In genomic region chr5:9042721-9043416, GRCm38 (mm10) we compare ENCODE assay signal across 18 mouse cellular contexts. TPM values are rescaled to one million over a fixed set of nuclear protein-coding genes. Genes with fewer than 3 reads are reported as not detected.
A peak's percentile ranks its signal among the peaks of the same experiment; 100 is the strongest.
DNase-seq lines count a peak whose midpoint lies in the region; ATAC-seq and TF ChIP-seq lines count a peak whose summit lies in the region.
"Had no signal": no experiment of that assay in that cellular context is flagged by ENCODE, and none has a peak within 500 bp of the region (broad histone marks: within the 10 kb centered on the region; RNA-seq: fewer than 3 reads in every experiment).

No protein-coding gene starts in this region.

- no peaks in the 10 kb centered on the region for H3K79me2 ChIP-seq in liver, adult 2 months (ENCODE audit: control insufficient read depth, insufficient read depth, low read length)

- no peaks in the 10 kb centered on the region for H3K9me3 ChIP-seq in liver, postnatal 0 days (ENCODE audit: low read length)
- H3K9me3 ChIP-seq in forebrain, embryonic 11.5 days (ENCODE audit: control insufficient read depth, low read length), result no peaks in the 10 kb centered on the region
- H3K9me3 ChIP-seq in hindbrain, embryonic 16.5 days (ENCODE audit: control insufficient read depth, low read length), result no peaks in the 10 kb centered on the region
- no peaks in the 10 kb centered on the region for H3K9me3 ChIP-seq in liver, embryonic 11.5 days (ENCODE audit: control insufficient read depth, low read length)
- no peaks in the 10 kb centered on the region for H3K9me3 ChIP-seq in kidney, embryonic 16.5 days (ENCODE audit: low read length)
- H3K9me3 ChIP-seq: hindbrain, embryonic 15.5 days; limb, embryonic 12.5 days; neural tube, embryonic 12.5 days had no signal

- no peak for ATAC-seq in liver, postnatal 0 days
- ATAC-seq in forebrain, embryonic 11.5 days (replicated peaks; ENCODE audit: low FRiP score), result peak; percentile 47; the same call in 1 of the 2 replicates
- peak; percentile 45; the same call in 1 of the 2 replicates for ATAC-seq in hindbrain, embryonic 16.5 days
- ATAC-seq in liver, embryonic 11.5 days (replicated peaks; ENCODE audit: low FRiP score), result no peak
- ATAC-seq in kidney, embryonic 16.5 days (ENCODE audit: low FRiP score, low TSS enrichment), result no peak
- ATAC-seq: CD4-positive, CD25-positive, alpha-beta regulatory T cell, adult 4 months had no signal

- no peak for DNase-seq in liver, adult 2 months (ENCODE audit: extremely low read depth, low read depth, low spot score)
- DNase-seq in liver, postnatal 0 days, result no peak
- peak; percentile 56 for DNase-seq in forebrain, embryonic 11.5 days (ENCODE audit: low spot score)
- peak; percentile 91 for DNase-seq in retina, postnatal 1 day
- DNase-seq in liver, embryonic 11.5 days (ENCODE audit: low spot score), result no peak
- DNase-seq: adrenal gland, postnatal 10 days; cerebellum, postnatal 14 days; kidney, adult 18-20 months; lung, postnatal 36 days; right cerebral cortex, postnatal 4 days; thymus, adult 2 months had no signal

- no peak for TF ChIP-seq CTCF in liver, adult 2 months (IDR thresholded peaks at IDR 0.05; ENCODE audit: low read depth, low read length)
- TF ChIP-seq CTCF in liver, postnatal 0 days (IDR thresholded peaks at IDR 0.05; ENCODE audit: low read depth), result no peak

- H3K27ac ChIP-seq in liver, adult 2 months (replicated peaks; ENCODE audit: insufficient read depth, low read depth, low read length), result peak overlapping the region; percentile 35
- no peak overlapping the region for H3K27ac ChIP-seq in liver, postnatal 0 days (ENCODE audit: low read depth)
- H3K27ac ChIP-seq in forebrain, embryonic 11.5 days (ENCODE audit: low read depth, low read length), result peak overlapping the region; percentile 55; the same call in 1 of the 2 replicates
- no peak overlapping the region for H3K27ac ChIP-seq in hindbrain, embryonic 16.5 days (ENCODE audit: low read depth, low read length)
- no peak overlapping the region for H3K27ac ChIP-seq in liver, embryonic 11.5 days (ENCODE audit: low read depth, low read length)
- no peak overlapping the region for H3K27ac ChIP-seq in kidney, embryonic 16.5 days (ENCODE audit: low read length)
- H3K27ac ChIP-seq: hindbrain, embryonic 15.5 days; limb, embryonic 12.5 days; neural tube, embryonic 12.5 days had no signal

- no peak for TF ChIP-seq POLR2A in liver, adult 2 months (IDR thresholded peaks at IDR 0.05; ENCODE audit: extremely low read depth, insufficient read depth, low read length)

- no peak overlapping the region for H3K4me3 ChIP-seq in liver, adult 2 months (ENCODE audit: insufficient read depth, low read depth, low read length)
- no peak overlapping the region for H3K4me3 ChIP-seq in liver, postnatal 0 days (ENCODE audit: low read depth, low read length)
- no peak overlapping the region for H3K4me3 ChIP-seq in forebrain, embryonic 11.5 days (ENCODE audit: low read depth, low read length)
- no peak overlapping the region for H3K4me3 ChIP-seq in hindbrain, embryonic 16.5 days (ENCODE audit: low read length)
- H3K4me3 ChIP-seq in liver, embryonic 11.5 days (ENCODE audit: low read depth, low read length), result no peak overlapping the region
- H3K4me3 ChIP-seq in kidney, embryonic 16.5 days (ENCODE audit: low read length), result no peak overlapping the region
- H3K4me3 ChIP-seq: hindbrain, embryonic 15.5 days; left cerebral cortex, adult 2 months; limb, embryonic 12.5 days; neural tube, embryonic 12.5 days had no signal

- no peaks in the 10 kb centered on the region for H3K27me3 ChIP-seq in liver, adult 2 months (ENCODE audit: control insufficient read depth, insufficient read depth, low read length)
- H3K27me3 ChIP-seq in liver, postnatal 0 days (ENCODE audit: insufficient read depth, low read length), result no peaks in the 10 kb centered on the region
- H3K27me3 ChIP-seq in forebrain, embryonic 11.5 days (ENCODE audit: control insufficient read depth, insufficient read depth, low read length), result no peaks in the 10 kb centered on the region
- H3K27me3 ChIP-seq in hindbrain, embryonic 16.5 days (replicated peaks; ENCODE audit: control insufficient read depth, insufficient read depth, low read length), result no peaks in the 10 kb centered on the region
- H3K27me3 ChIP-seq in liver, embryonic 11.5 days (replicated peaks; ENCODE audit: control insufficient read depth, insufficient read depth, low read length), result no peaks in the 10 kb centered on the region
- no peaks in the 10 kb centered on the region for H3K27me3 ChIP-seq in kidney, embryonic 16.5 days (ENCODE audit: insufficient read depth, low read length)
- H3K27me3 ChIP-seq: hindbrain, embryonic 15.5 days; limb, embryonic 12.5 days; neural tube, embryonic 12.5 days had no signal

- H3K36me3 ChIP-seq in liver, adult 2 months (ENCODE audit: control insufficient read depth, insufficient read depth, low read length), result no peaks in the 10 kb centered on the region
- no peaks in the 10 kb centered on the region for H3K36me3 ChIP-seq in liver, postnatal 0 days (replicated peaks; ENCODE audit: insufficient read depth, low read length)
- no peaks in the 10 kb centered on the region for H3K36me3 ChIP-seq in forebrain, embryonic 11.5 days (ENCODE audit: control insufficient read depth, insufficient read depth, low read length)
- H3K36me3 ChIP-seq in hindbrain, embryonic 16.5 days (ENCODE audit: control insufficient read depth, insufficient read depth, low read length), result no peaks in the 10 kb centered on the region
- no peaks in the 10 kb centered on the region for H3K36me3 ChIP-seq in liver, embryonic 11.5 days (ENCODE audit: control insufficient read depth, insufficient read depth, low read length)
- H3K36me3 ChIP-seq in kidney, embryonic 16.5 days (ENCODE audit: insufficient read depth, low read length), result no peaks in the 10 kb centered on the region
- H3K36me3 ChIP-seq: hindbrain, embryonic 15.5 days; limb, embryonic 12.5 days; neural tube, embryonic 12.5 days had no signal

- no peak overlapping the region for H3K4me2 ChIP-seq in liver, postnatal 0 days (ENCODE audit: low read depth, low read length)
- no peak overlapping the region for H3K4me2 ChIP-seq in forebrain, embryonic 11.5 days (ENCODE audit: low read depth, low read length, severe bottlenecking)
- no peak overlapping the region for H3K4me2 ChIP-seq in hindbrain, embryonic 16.5 days (ENCODE audit: low read length)
- no peak overlapping the region for H3K4me2 ChIP-seq in liver, embryonic 11.5 days
- no peak overlapping the region for H3K4me2 ChIP-seq in kidney, embryonic 16.5 days (replicated peaks; ENCODE audit: low read depth, low read length)
- H3K4me2 ChIP-seq: hindbrain, embryonic 15.5 days; limb, embryonic 12.5 days; neural tube, embryonic 12.5 days had no signal

- H3K9ac ChIP-seq in liver, adult 2 months (ENCODE audit: low read depth, low read length), result no peak overlapping the region
- H3K9ac ChIP-seq in liver, postnatal 0 days (replicated peaks), result no peak overlapping the region
- H3K9ac ChIP-seq in forebrain, embryonic 11.5 days (ENCODE audit: low read length), result no peak overlapping the region
- no peak overlapping the region for H3K9ac ChIP-seq in hindbrain, embryonic 16.5 days (ENCODE audit: low read depth, low read length)
- H3K9ac ChIP-seq in liver, embryonic 11.5 days (ENCODE audit: low read depth, low read length), result no peak overlapping the region
- H3K9ac ChIP-seq in kidney, embryonic 16.5 days (replicated peaks; ENCODE audit: low read length), result no peak overlapping the region
- H3K9ac ChIP-seq: hindbrain, embryonic 15.5 days; limb, embryonic 12.5 days; neural tube, embryonic 12.5 days had no signal

- 76% methylated on average over 10 of the region's 10 CpGs for WGBS in liver, adult 2 months
- WGBS in liver, postnatal 0 days (ENCODE audit: insufficient replicate concordance), result 83% methylated on average over 10 of the region's 10 CpGs
- WGBS in forebrain, embryonic 11.5 days, result 39% methylated on average over 10 of the region's 10 CpGs
- WGBS in hindbrain, embryonic 16.5 days, result 31% methylated on average over 10 of the region's 10 CpGs
- WGBS in liver, embryonic 11.5 days, result 86% methylated on average over 10 of the region's 10 CpGs
- 84% methylated on average over 10 of the region's 10 CpGs for WGBS in kidney, embryonic 16.5 days

- peaks cover 43% of the 10 kb centered on the region for H3K4me1 ChIP-seq in liver, adult 2 months (ENCODE audit: control insufficient read depth, insufficient read depth, low read length)
- H3K4me1 ChIP-seq in liver, postnatal 0 days (ENCODE audit: insufficient read depth), result peaks cover 19% of the 10 kb centered on the region; the same call in 1 of the 2 replicates
- peaks cover 1% of the 10 kb centered on the region; the same call in 1 of the 2 replicates for H3K4me1 ChIP-seq in forebrain, embryonic 11.5 days (replicated peaks; ENCODE audit: control insufficient read depth, insufficient read depth, low read length)
- no peaks in the 10 kb centered on the region for H3K4me1 ChIP-seq in hindbrain, embryonic 16.5 days (ENCODE audit: control insufficient read depth, insufficient read depth, low read depth, low read length)
- H3K4me1 ChIP-seq in liver, embryonic 11.5 days (replicated peaks; ENCODE audit: control insufficient read depth, insufficient read depth, low read length), result no peaks in the 10 kb centered on the region
- no peaks in the 10 kb centered on the region for H3K4me1 ChIP-seq in kidney, embryonic 16.5 days (ENCODE audit: insufficient read depth, low read length)
- H3K4me1 ChIP-seq: hindbrain, embryonic 15.5 days; limb, embryonic 12.5 days; neural tube, embryonic 12.5 days had no signal

- TF ChIP-seq EP300 in liver, postnatal 0 days (IDR thresholded peaks at IDR 0.05; ENCODE audit: low read depth), result no peak

RNA-seq across cellular contexts. Expression of gene Crot, which starts 45.7 kb away (rescaled TPM):
- 480 and 523 TPM in 2 replicates for total RNA-seq in liver, adult 2 months (2014; rRNA removed)
- polyA plus RNA-seq in liver, adult 2 months (2012; rRNA removed), result 152 and 154 TPM in 2 replicates
- polyA plus RNA-seq in liver, postnatal 0 days (2015; fragmentation: Nextera tagmentation; extraction: Ambion mirVana), result 255 and 267 TPM in 2 replicates
- 29.6 and 33.9 TPM in 2 replicates for polyA plus RNA-seq in forebrain, embryonic 11.5 days (2014; fragmentation: Nextera tagmentation; extraction: Ambion mirVana)
- polyA plus RNA-seq in hindbrain, embryonic 16.5 days (2015; fragmentation: Nextera tagmentation; extraction: Ambion mirVana), result 23.6 and 24.8 TPM in 2 replicates
- polyA plus RNA-seq in liver, embryonic 11.5 days (2014; fragmentation: Nextera tagmentation; extraction: Ambion mirVana), result 35.6 and 42.6 TPM in 2 replicates
- polyA plus RNA-seq in kidney, embryonic 16.5 days (2015; fragmentation: Nextera tagmentation; extraction: Ambion mirVana), result 52.6 and 57.5 TPM in 2 replicates

RNA-seq across cellular contexts. Expression of gene Tmem243, which starts 57.6 kb away (rescaled TPM):
- total RNA-seq in liver, adult 2 months (2014; rRNA removed), result 79.5 and 96.6 TPM in 2 replicates
- 62.1 and 73.2 TPM in 2 replicates for polyA plus RNA-seq in liver, adult 2 months (2012; rRNA removed)
- 50.9 and 56.7 TPM in 2 replicates for polyA plus RNA-seq in liver, postnatal 0 days (2015; fragmentation: Nextera tagmentation; extraction: Ambion mirVana)
- polyA plus RNA-seq in forebrain, embryonic 11.5 days (2014; fragmentation: Nextera tagmentation; extraction: Ambion mirVana), result 24.2 and 32.1 TPM in 2 replicates
- polyA plus RNA-seq in hindbrain, embryonic 16.5 days (2015; fragmentation: Nextera tagmentation; extraction: Ambion mirVana), result 5.2 and 8.7 TPM in 2 replicates
- 11.8 and 14.3 TPM in 2 replicates for polyA plus RNA-seq in liver, embryonic 11.5 days (2014; fragmentation: Nextera tagmentation; extraction: Ambion mirVana)
- 11.6 and 18.6 TPM in 2 replicates for polyA plus RNA-seq in kidney, embryonic 16.5 days (2015; fragmentation: Nextera tagmentation; extraction: Ambion mirVana)

Comparison
In these comparisons a context has a peak if more than half of its experiments do, and no peak if none do; other contexts are left out.
1. H3K27ac ChIP-seq: peak in liver, adult 2 months (single experiment) and forebrain, embryonic 11.5 days (single experiment); none in liver, postnatal 0 days (single experiment), hindbrain, embryonic 16.5 days (single experiment), liver, embryonic 11.5 days (single experiment) and kidney, embryonic 16.5 days (single experiment).
2. DNase-seq: peak in forebrain, embryonic 11.5 days (single experiment) and retina, postnatal 1 day (single experiment); none in liver, adult 2 months (single experiment), liver, postnatal 0 days (single experiment) and liver, embryonic 11.5 days (single experiment).
3. ATAC-seq: peak in forebrain, embryonic 11.5 days (single experiment) and hindbrain, embryonic 16.5 days (single experiment); none in liver, postnatal 0 days (single experiment), liver, embryonic 11.5 days (single experiment) and kidney, embryonic 16.5 days (single experiment).